Mouse (Mus musculus) ES-E14 (cell line): ENCODE measurements around the gene Apol6. TPM values are rescaled to one million over a fixed set of nuclear protein-coding genes. Genes with fewer than 3 reads are reported as not detected.
A peak's percentile ranks its signal among the peaks of the same experiment; 100 is the strongest.

Experiments used
- DNase-seq: peaks from one replicate; pipeline ENCODE4 v3.0.0-alpha.2; 2013; ENCODE audit warnings: low read depth, low spot score
- H3K27ac ChIP-seq: 2 replicates; pipeline ENCODE4 v1.5.1; 2012; ENCODE audit warnings: low read depth, mild to moderate bottlenecking, low read length, moderate library complexity, mixed read lengths; ENCODE audit not compliant: poor library complexity, insufficient read depth, severe bottlenecking
- H3K36me3 ChIP-seq: 2 replicates; pipeline ENCODE4 v1.6.1; 2012; ENCODE audit warnings: mild to moderate bottlenecking, low read length, moderate library complexity, mixed read lengths; ENCODE audit not compliant: control insufficient read depth, poor library complexity, insufficient read depth, severe bottlenecking
- H3K4me1 ChIP-seq, 2 experiments: fragments of 150-350 bp in 1 of 2; sonication (generic) in 1 of 2; 2 replicates each; pipeline ENCODE4 v1.6.1; 2012; ENCODE audit warnings: low read length in 2 of 2, mild to moderate bottlenecking in 1 of 2, mixed read lengths in 1 of 2; ENCODE audit not compliant: control insufficient read depth in 2 of 2, insufficient read depth in 2 of 2, poor library complexity in 1 of 2
- H3K4me3 ChIP-seq, 2 experiments: fragments of 150-350 bp in 1 of 2; sonication (generic) in 1 of 2; 2 replicates each; pipeline ENCODE4 v1.5.1; 2012; ENCODE audit warnings: low read length in 2 of 2, low read depth in 1 of 2, mild to moderate bottlenecking in 1 of 2, mixed read lengths in 1 of 2; ENCODE audit not compliant: insufficient read depth in 1 of 2, poor library complexity in 1 of 2, severe bottlenecking in 1 of 2
- H3K9ac ChIP-seq: 2 replicates; pipeline ENCODE4 v1.6.1; 2012; ENCODE audit warnings: low read depth, mild to moderate bottlenecking, low read length, mixed read lengths; ENCODE audit not compliant: poor library complexity, insufficient read depth, severe bottlenecking
- H3K9me3 ChIP-seq: fragments of 150-350 bp; sonication (generic); 2 replicates; pipeline ENCODE4 v1.6.1; 2012; ENCODE audit warnings: low read depth, mild to moderate bottlenecking, low read length; ENCODE audit not compliant: control insufficient read depth, insufficient read depth
- CHD2 ChIP-seq: IDR thresholded peaks from 2 replicates; pipeline ENCODE4 v1.6.1; 2014; ENCODE audit warnings: mild to moderate bottlenecking, low read depth, low read length, inconsistent platforms
- HCFC1 ChIP-seq: IDR thresholded peaks from 2 replicates; pipeline ENCODE4 v1.6.1; 2012; ENCODE audit warnings: low read length, inconsistent platforms, borderline replicate concordance; ENCODE audit not compliant: insufficient read depth
- MAFK ChIP-seq: IDR thresholded peaks from 2 replicates; pipeline ENCODE4 v1.6.1; 2014; ENCODE audit warnings: mild to moderate bottlenecking, low read depth, low read length, inconsistent platforms; ENCODE audit not compliant: insufficient read depth
- ZC3H11A ChIP-seq: IDR thresholded peaks from 2 replicates; pipeline ENCODE4 v1.6.1; 2012; ENCODE audit warnings: low read depth, mild to moderate bottlenecking, inconsistent platforms, low read length, borderline replicate concordance
- ZNF384 ChIP-seq: IDR thresholded peaks from 2 replicates; pipeline ENCODE4 v1.6.1; 2012; ENCODE audit warnings: low read depth, low read length, inconsistent platforms
- in situ Hi-C, 2 experiments: fragments of 600-800 bp; cut with MboI; formaldehyde crosslinking; loops; one replicate each; pipeline ENCODE4 v1.15.1; 2025; ENCODE audit warnings: low sequenced_read_pairs in 2 of 2, inconsistent platforms in 1 of 2; ENCODE audit not compliant: unreplicated experiment in 2 of 2
- total RNA-seq: library from RNA; depleted of rRNA; stranded (reverse); fragments of 300-350 nt; gene quantifications from 2 replicates; pipeline ENCODE4 v1.2.3, GENCODE M21; 2012

Gene Apol6
- total RNA-seq, 1 experiment: 3.0 TPM

GRCm38 (mm10) chr15:77080684-77081254, 36.2 kb downstream of the Apol6 start:
- TF ChIP-seq MAFK: no peak
- TF ChIP-seq HCFC1: no peak
- TF ChIP-seq CHD2: no peak
- TF ChIP-seq ZC3H11A: no peak
- H3K9ac ChIP-seq: peak overlapping the region; percentile 74
- in situ Hi-C loops: no loop called here
- H3K27ac ChIP-seq: peak overlapping the region; percentile 84
- DNase-seq: no peak
- peaks cover 4% of the 10 kb centered on the region; the same call in 1 of the 2 replicates for H3K36me3 ChIP-seq
- H3K9me3 ChIP-seq: no peaks in the 10 kb centered on the region
- H3K4me3 ChIP-seq: peak overlapping the region; percentile 17 to 42
- peaks cover 9 to 33% of the 10 kb centered on the region in 2 experiments for H3K4me1 ChIP-seq

- Histone ChIP-seq H3K9ac (peak overlapping the region; percentile 74; the same call in 1 of the 2 replicates), H3K4me3 (no peak overlapping the region), H3K4me1 (peaks cover 9 to 33% of the 10 kb centered on the region in 2 experiments), H3K27ac (peak overlapping the region; percentile 84; the same call in 1 of the 2 replicates), H3K36me3 (peaks cover 4% of the 10 kb centered on the region; the same call in 1 of the 2 replicates), H3K9me3 (no peaks in the 10 kb centered on the region)
- DNase-seq: no peak
- in situ Hi-C loops: no loop called here
- no peak for TF ChIP-seq MAFK
- TF ChIP-seq ZNF384: no peak
- TF ChIP-seq CHD2: no peak
- TF ChIP-seq HCFC1: no peak
- TF ChIP-seq ZC3H11A: no peak
Measured at GRCm38 (mm10) chr15:77081454-77081853, 36.9 kb downstream of the Apol6 start.

- in situ Hi-C loops: no loop called here
- Histone ChIP-seq H3K4me3 (no peak overlapping the region), H3K4me1 (peaks cover 2 to 12% of the 10 kb centered on the region in 2 experiments; a peak in 3 of 4 replicates), H3K9ac (no peak overlapping the region), H3K9me3 (no peaks in the 10 kb centered on the region), H3K27ac (no peak overlapping the region), H3K36me3 (peaks cover 2% of the 10 kb centered on the region; the same call in 1 of the 2 replicates)
- DNase-seq: no peak
- TF ChIP-seq ZNF384: no peak
- TF ChIP-seq CHD2: no peak
- no peak for TF ChIP-seq MAFK
- TF ChIP-seq HCFC1: no peak
- no peak for TF ChIP-seq ZC3H11A
Measured at GRCm38 (mm10) chr15:77085818-77086217, 41.3 kb downstream of the Apol6 start.

GRCm38 (mm10) chr15:77086488-77086887, 42.0 kb downstream of the Apol6 start:
- H3K4me1 ChIP-seq: peaks cover 0 to 7% of the 10 kb centered on the region in 2 experiments; a peak in 2 of 4 replicates
- H3K9ac ChIP-seq: no peak overlapping the region
- no peak overlapping the region for H3K27ac ChIP-seq
- H3K4me3 ChIP-seq: no peak overlapping the region
- in situ Hi-C loops: no loop called here
- no peaks in the 10 kb centered on the region for H3K9me3 ChIP-seq
- TF ChIP-seq MAFK: no peak
- TF ChIP-seq HCFC1: no peak
- no peak for TF ChIP-seq CHD2
- no peak for TF ChIP-seq ZNF384
- no peak for TF ChIP-seq ZC3H11A
- DNase-seq: no peak
- peaks cover 7% of the 10 kb centered on the region; the same call in 1 of the 2 replicates for H3K36me3 ChIP-seq
